Mouse (Mus musculus) lung, adult 2 months (tissue): ENCODE results near the gene Map6.

Experiments used
- CTCF ChIP-seq: fragments of 200-500 bp; IDR thresholded peaks from 2 replicates; pipeline ENCODE4 v1.5.1; 2011; ENCODE audit warnings: mild to moderate bottlenecking, low read length, control low read depth; ENCODE audit not compliant: insufficient read depth
- POLR2A ChIP-seq: fragments of 200-500 bp; IDR thresholded peaks from 2 replicates; pipeline ENCODE4 v1.6.1; 2011; ENCODE audit warnings: low read depth, mild to moderate bottlenecking, control low read depth, low read length, borderline replicate concordance; ENCODE audit errors: extremely low read depth

DNA sequence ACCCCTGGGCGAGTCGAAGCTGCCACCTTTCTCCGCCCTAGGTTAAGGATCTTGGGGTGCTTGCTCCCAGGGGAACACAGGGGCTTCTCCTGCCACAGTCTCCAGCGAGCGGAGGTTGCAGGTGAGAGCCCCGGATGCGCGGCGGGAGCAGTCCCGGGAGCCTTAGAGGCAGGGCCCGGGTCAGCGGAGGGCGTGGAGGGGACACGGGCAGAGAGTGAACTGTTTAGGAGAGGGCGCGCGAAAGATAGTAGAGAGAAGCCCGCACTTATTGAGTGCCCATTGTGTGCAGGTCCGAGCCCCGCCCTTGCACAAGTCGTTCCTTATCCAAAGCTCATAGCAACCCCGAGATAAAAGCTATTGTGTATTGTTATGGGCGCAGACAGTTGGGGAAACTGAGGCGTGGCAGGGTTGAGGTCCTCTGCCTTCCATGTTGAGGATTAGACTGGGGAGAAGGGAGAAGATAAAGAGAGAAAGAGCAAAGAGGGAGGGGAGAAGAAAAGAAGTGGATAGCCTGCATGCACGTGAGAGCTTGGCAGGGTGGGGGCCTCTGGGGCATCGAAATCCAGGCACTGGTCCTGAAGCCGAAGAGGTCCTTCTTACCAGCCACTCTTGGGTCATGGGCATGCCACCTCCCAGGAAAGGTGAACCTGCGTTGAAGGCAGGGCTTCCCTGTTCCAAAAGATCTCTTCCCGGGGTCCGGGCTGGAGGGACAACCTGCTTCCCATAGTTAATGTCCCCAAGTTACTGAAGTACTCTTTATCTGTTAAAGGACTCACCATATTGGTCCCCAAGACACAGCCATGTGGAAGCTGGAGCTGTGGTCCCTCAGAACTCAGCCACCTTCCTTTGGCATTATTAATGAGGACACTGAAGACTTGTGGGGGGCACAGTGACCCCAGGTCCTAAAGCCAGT is 115.1 kb downstream of the Map6 start:
- TF ChIP-seq CTCF, result no peak
- TF ChIP-seq POLR2A, result no peak
